Mouse (Mus musculus) CH12.LX (cell line): ENCODE results near the gene Il2ra. TPM values are rescaled to one million over a fixed set of nuclear protein-coding genes. Genes with fewer than 3 reads are reported as not detected.

ENCODE experiments used
- DNase-seq: peaks from one replicate; pipeline ENCODE4 v3.0.0-alpha.2; 2013; ENCODE audit errors: extremely low read depth
- H3K27ac ChIP-seq: 2 replicates; pipeline ENCODE4 v1.5.1; 2012; ENCODE audit warnings: low read depth, mild to moderate bottlenecking, control low read depth, moderate library complexity; ENCODE audit not compliant: insufficient read depth
- H3K27me3 ChIP-seq: replicated peaks from 2 replicates; pipeline ENCODE3; 2012; ENCODE audit warnings: inconsistent platforms
- H3K36me3 ChIP-seq, 2 experiments: replicated peaks in 1 of 2; 2 replicates each; pipeline versions ENCODE3 to v1.6.1; 2012; ENCODE audit warnings: inconsistent platforms in 1 of 2, low read length in 1 of 2, mild to moderate bottlenecking in 1 of 2, mixed read lengths in 1 of 2, moderate library complexity in 1 of 2; ENCODE audit not compliant: control insufficient read depth in 1 of 2, insufficient read depth in 1 of 2
- H3K4me1 ChIP-seq, 2 experiments: 2 replicates each; pipeline ENCODE4 v1.6.1; 2012; ENCODE audit warnings: inconsistent platforms in 1 of 2, moderate library complexity in 1 of 2; ENCODE audit not compliant: insufficient read depth in 2 of 2, control insufficient read depth in 1 of 2
- H3K4me2 ChIP-seq: 2 replicates; pipeline ENCODE4 v1.6.1; 2012; ENCODE audit warnings: low read depth, mild to moderate bottlenecking, control low read depth; ENCODE audit not compliant: poor library complexity, insufficient read depth, severe bottlenecking
- H3K4me3 ChIP-seq, 3 experiments: fragments of 150-350 bp in 1 of 3; sonication (generic) in 1 of 3; replicated peaks in 1 of 3; 2 replicates each; pipeline versions ENCODE3 to v1.5.1; 2011 to 2012; ENCODE audit warnings: low read depth in 2 of 3, low read length in 2 of 3, mild to moderate bottlenecking in 2 of 3, moderate library complexity in 2 of 3, control low read depth in 1 of 3, improper control_type of control experiment in 1 of 3, inconsistent platforms in 1 of 3, mixed read lengths in 1 of 3; ENCODE audit not compliant: poor library complexity in 1 of 3
- H3K79me2 ChIP-seq: replicated peaks from 2 replicates; pipeline ENCODE4 v1.6.1; 2012; ENCODE audit warnings: mild to moderate bottlenecking, moderate library complexity; ENCODE audit not compliant: control insufficient read depth, poor library complexity, insufficient read depth, severe bottlenecking; ENCODE audit errors: extremely low read depth
- H3K9ac ChIP-seq: 2 replicates; pipeline ENCODE4 v1.6.1; 2012; ENCODE audit warnings: low read depth, mild to moderate bottlenecking, control low read depth, moderate library complexity; ENCODE audit not compliant: insufficient read depth
- H3K9me3 ChIP-seq: replicated peaks from 2 replicates; pipeline ENCODE3; 2012; ENCODE audit warnings: low read length, inconsistent platforms, mixed read lengths
- BHLHE40 ChIP-seq: IDR thresholded peaks from 2 replicates; pipeline ENCODE4 v1.6.1; 2011; ENCODE audit warnings: mild to moderate bottlenecking, low read depth, low read length, improper control_type of control experiment
- CHD1 ChIP-seq: IDR thresholded peaks from 2 replicates; pipeline ENCODE4 v1.6.1; 2012; ENCODE audit warnings: low read depth, low read length, improper control_type of control experiment, inconsistent platforms
- CHD2 ChIP-seq: IDR thresholded peaks from 2 replicates; pipeline ENCODE4 v1.6.1; 2011; ENCODE audit warnings: low read length, improper control_type of control experiment
- CTCF ChIP-seq, 2 experiments: IDR thresholded peaks in 1 of 2; conservative IDR thresholded peaks in 1 of 2; 2 replicates each; pipeline ENCODE4 v1.5.1; 2011 to 2012; ENCODE audit warnings: low read depth in 2 of 2, low read length in 2 of 2, improper control_type of control experiment in 1 of 2, inconsistent platforms in 1 of 2, mild to moderate bottlenecking in 1 of 2, moderate library complexity in 1 of 2
- E2F4 ChIP-seq: IDR thresholded peaks from 2 replicates; pipeline ENCODE4 v1.6.1; 2011; ENCODE audit warnings: low read depth, low read length, improper control_type of control experiment; ENCODE audit not compliant: insufficient replicate concordance
- ELF1 ChIP-seq: IDR thresholded peaks from 2 replicates; pipeline ENCODE4 v1.6.1; 2014; ENCODE audit warnings: low read depth, mild to moderate bottlenecking, inconsistent platforms, low read length, improper control_type of control experiment
- EP300 ChIP-seq: IDR thresholded peaks from 2 replicates; pipeline ENCODE4 v1.6.1; 2011; ENCODE audit warnings: low read length, improper control_type of control experiment
- ETS1 ChIP-seq: conservative IDR thresholded peaks from 2 replicates; pipeline ENCODE4 v1.6.1; 2012; ENCODE audit warnings: low read depth, mild to moderate bottlenecking, inconsistent platforms, low read length, improper control_type of control experiment, moderate library complexity
- GABPA ChIP-seq: IDR thresholded peaks from 2 replicates; pipeline ENCODE4 v1.6.1; 2012; ENCODE audit warnings: low read depth, low read length, improper control_type of control experiment, inconsistent platforms; ENCODE audit not compliant: insufficient replicate concordance
- HCFC1 ChIP-seq: IDR thresholded peaks from 2 replicates; pipeline ENCODE4 v1.6.1; 2012; ENCODE audit warnings: low read depth, mild to moderate bottlenecking, inconsistent platforms, low read length, improper control_type of control experiment
- IRF4 ChIP-seq: IDR thresholded peaks from 2 replicates; pipeline ENCODE4 v1.6.1; 2014; ENCODE audit warnings: low read depth, mild to moderate bottlenecking, inconsistent platforms, low read length, improper control_type of control experiment
- JUN ChIP-seq: IDR thresholded peaks from 2 replicates; pipeline ENCODE4 v1.6.1; 2011; ENCODE audit warnings: low read depth, mild to moderate bottlenecking, low read length, improper control_type of control experiment, moderate library complexity; ENCODE audit not compliant: insufficient read depth
- JUND ChIP-seq: conservative IDR thresholded peaks from 2 replicates; pipeline ENCODE4 v1.6.1; 2011; ENCODE audit warnings: low read depth, low read length, improper control_type of control experiment
- KAT2A ChIP-seq: IDR thresholded peaks from 2 replicates; pipeline ENCODE4 v1.6.1; 2012; ENCODE audit warnings: low read length, improper control_type of control experiment, inconsistent platforms; ENCODE audit not compliant: insufficient replicate concordance
- MAFK ChIP-seq: IDR thresholded peaks from 2 replicates; pipeline ENCODE4 v1.6.1; 2011; ENCODE audit warnings: low read length, improper control_type of control experiment; ENCODE audit not compliant: insufficient replicate concordance
- MAX ChIP-seq: IDR thresholded peaks from 2 replicates; pipeline ENCODE4 v1.6.1; 2011; ENCODE audit warnings: low read length, improper control_type of control experiment
- MAZ ChIP-seq: IDR thresholded peaks from 2 replicates; pipeline ENCODE4 v1.6.1; 2012; ENCODE audit warnings: low read depth, mild to moderate bottlenecking, inconsistent platforms, low read length, improper control_type of control experiment, moderate library complexity
- MEF2A ChIP-seq: IDR thresholded peaks from 2 replicates; pipeline ENCODE4 v1.6.1; 2014; ENCODE audit warnings: low read depth, mild to moderate bottlenecking, inconsistent platforms, low read length, improper control_type of control experiment, borderline replicate concordance
- MXI1 ChIP-seq: IDR thresholded peaks from 2 replicates; pipeline ENCODE4 v1.6.1; 2011; ENCODE audit warnings: mild to moderate bottlenecking, low read depth, low read length, improper control_type of control experiment
- MYC ChIP-seq: IDR thresholded peaks from 2 replicates; pipeline ENCODE4 v1.6.1; 2011; ENCODE audit warnings: low read depth, mild to moderate bottlenecking, improper control_type of control experiment, low read length
- NELFE ChIP-seq: IDR thresholded peaks from 2 replicates; pipeline ENCODE4 v1.6.1; 2011; ENCODE audit warnings: low read depth, low read length, improper control_type of control experiment
- NRF1 ChIP-seq: IDR thresholded peaks from 2 replicates; pipeline ENCODE4 v1.6.1; 2014; ENCODE audit warnings: low read depth, mild to moderate bottlenecking, inconsistent platforms, low read length, improper control_type of control experiment, moderate library complexity
- PAX5 ChIP-seq: IDR thresholded peaks from 2 replicates; pipeline ENCODE4 v1.6.1; 2012; ENCODE audit warnings: low read length, inconsistent platforms, mixed read lengths
- POLR2A ChIP-seq: IDR thresholded peaks from 2 replicates; pipeline ENCODE4 v1.6.1; 2011; ENCODE audit warnings: low read depth, mild to moderate bottlenecking, improper control_type of control experiment, low read length
- POLR2AphosphoS2 ChIP-seq: IDR thresholded peaks from 2 replicates; pipeline ENCODE4 v1.6.1; 2011; ENCODE audit warnings: low read depth, low read length, improper control_type of control experiment
- RAD21 ChIP-seq: IDR thresholded peaks from 2 replicates; pipeline ENCODE4 v1.6.1; 2011; ENCODE audit warnings: low read depth, mild to moderate bottlenecking, low read length, improper control_type of control experiment, moderate library complexity
- RCOR1 ChIP-seq: conservative IDR thresholded peaks from 2 replicates; pipeline ENCODE4 v1.6.1; 2012; ENCODE audit warnings: low read depth, mild to moderate bottlenecking, inconsistent platforms, low read length, improper control_type of control experiment
- SIN3A ChIP-seq: IDR thresholded peaks from 2 replicates; pipeline ENCODE4 v1.6.1; 2012; ENCODE audit warnings: low read length, improper control_type of control experiment, inconsistent platforms
- SMC3 ChIP-seq: IDR thresholded peaks from 2 replicates; pipeline ENCODE4 v1.6.1; 2011; ENCODE audit warnings: low read depth, low read length, improper control_type of control experiment
- TBP ChIP-seq: conservative IDR thresholded peaks from 2 replicates; pipeline ENCODE4 v1.6.1; 2011; ENCODE audit warnings: low read depth, low read length, improper control_type of control experiment
- TCF12 ChIP-seq: IDR thresholded peaks from 2 replicates; pipeline ENCODE4 v1.6.1; 2014; ENCODE audit warnings: low read depth, mild to moderate bottlenecking, inconsistent platforms, low read length, improper control_type of control experiment
- UBTF ChIP-seq: IDR thresholded peaks from 2 replicates; pipeline ENCODE4 v1.6.1; 2012; ENCODE audit warnings: low read depth, mild to moderate bottlenecking, inconsistent platforms, low read length, improper control_type of control experiment, moderate library complexity
- USF1 ChIP-seq: IDR thresholded peaks from 2 replicates; pipeline ENCODE4 v1.6.1; 2014; ENCODE audit warnings: low read depth, mild to moderate bottlenecking, inconsistent platforms, low read length, improper control_type of control experiment
- USF2 ChIP-seq: conservative IDR thresholded peaks from 2 replicates; pipeline ENCODE4 v1.6.1; 2011; ENCODE audit warnings: low read depth, low read length, improper control_type of control experiment
- ZC3H11A ChIP-seq: IDR thresholded peaks from 2 replicates; pipeline ENCODE4 v1.6.1; 2012; ENCODE audit warnings: low read depth, mild to moderate bottlenecking, inconsistent platforms, low read length, improper control_type of control experiment
- ZKSCAN1 ChIP-seq: IDR thresholded peaks from 2 replicates; pipeline ENCODE4 v1.6.1; 2012; ENCODE audit warnings: low read depth, inconsistent platforms, low read length, improper control_type of control experiment, borderline replicate concordance
- ZMIZ1 ChIP-seq: IDR thresholded peaks from 2 replicates; pipeline ENCODE4 v1.6.1; 2012; ENCODE audit warnings: low read depth, mild to moderate bottlenecking, inconsistent platforms, low read length, improper control_type of control experiment
- ZNF384 ChIP-seq: IDR thresholded peaks from 2 replicates; pipeline ENCODE4 v1.6.1; 2012; ENCODE audit warnings: low read depth, low read length, improper control_type of control experiment, inconsistent platforms
- dilution Hi-C: fragments of 300-500 bp; cut with MboI; formaldehyde crosslinking; loops from 2 replicates; pipeline ENCODE4 v1.14.3; 2020; ENCODE audit warnings: low sequenced_read_pairs; ENCODE audit not compliant: extremely low pct_unique_long_range_greater_than_20kb, extremely low pct_ligation_motif_present
- in situ Hi-C: fragments of 300-500 bp; cut with MboI; formaldehyde crosslinking; loops from 3 replicates; pipeline ENCODE4 v1.14.3; 2019; ENCODE audit warnings: low sequenced_read_pairs, low pct_ligation_motif_present, low pct_unique_long_range_greater_than_20kb, mixed read lengths
- polyA plus RNA-seq: library from polyadenylated mRNA; unstranded; fragments of >175 nt; gene quantifications from 2 replicates; pipeline ENCODE4 v1.2.1, GENCODE M21; 2012; ENCODE audit warnings: low read depth; ENCODE audit not compliant: insufficient read length
- total RNA-seq, 2 experiments: library from RNA; depleted of rRNA; stranded (reverse); fragments of 300-350 nt in 1 of 2; fragments of >200 nt in 1 of 2; gene quantifications; 2 replicates each; pipeline ENCODE4 v1.2.3; 2012 to 2014

Gene Il2ra
- total and polyA plus RNA-seq, 3 experiments = 6.0 to 8.8 (median 6.3) TPM

- H3K4me1 ChIP-seq = peaks cover 27 to 69% of the 10 kb centered on the region in 2 experiments
- no peaks in the 10 kb centered on the region for H3K9me3 ChIP-seq
- H3K4me3 ChIP-seq = no peak overlapping the region
- H3K9ac ChIP-seq = peak overlapping the region; percentile 2; the same call in 1 of the 2 replicates
- in situ Hi-C loops (no loop called here), dilution Hi-C loops (no loop called here)
- H3K4me2 ChIP-seq = peak overlapping the region; percentile 86
- peak overlapping the region; percentile 84 for H3K27ac ChIP-seq
- peaks cover 0 to 1% of the 10 kb centered on the region in 2 experiments for H3K36me3 ChIP-seq
- H3K27me3 ChIP-seq = no peaks in the 10 kb centered on the region
- TF ChIP-seq POLR2A = no peak
- no peak for TF ChIP-seq UBTF
- TF ChIP-seq CTCF (conservative IDR thresholded peaks at IDR 0.05 in 1 of 2, IDR thresholded peaks at IDR 0.05 in 1 of 2; ENCODE audit: low read depth in 2 of 2, low read length in 2 of 2) = no peak
- TF ChIP-seq RCOR1 = peak; percentile 85; the same call in 1 of the 2 replicates
- peak; percentile 83 for TF ChIP-seq MEF2A
- TF ChIP-seq POLR2AphosphoS2 = no peak
- TF ChIP-seq TCF12 = peak; percentile 66
- TF ChIP-seq ZMIZ1 = no peak
- TF ChIP-seq EP300 = peak; percentile 74; the same call in 1 of the 2 replicates
- peak; percentile 23; the same call in 1 of the 2 replicates for TF ChIP-seq MYC
- no peak for TF ChIP-seq USF2
- peak; percentile 41; the same call in 1 of the 2 replicates for TF ChIP-seq NELFE
- peak; percentile 55 for TF ChIP-seq JUND
- no peak for TF ChIP-seq E2F4
- no peak for TF ChIP-seq MXI1
- no peak for TF ChIP-seq KAT2A
- no peak for TF ChIP-seq GABPA
- TF ChIP-seq BHLHE40 = peak; percentile 94
- peak; percentile 8; the same call in 1 of the 2 replicates for TF ChIP-seq ZNF384
- TF ChIP-seq SMC3 = 0 out of 2 replicates have a peak, but pooled peaks have one; percentile 1
- TF ChIP-seq MAZ = peak; percentile 61
- TF ChIP-seq ETS1 = peak; percentile 96
- TF ChIP-seq HCFC1 = peak; percentile 16; the same call in 1 of the 2 replicates
- no peak; the same call in 1 of the 2 replicates for TF ChIP-seq RAD21
- no peak for TF ChIP-seq PAX5
- no peak for TF ChIP-seq ZKSCAN1
- peak; percentile 64; the same call in 1 of the 2 replicates for TF ChIP-seq JUN
- TF ChIP-seq MAFK = peak; percentile 88
- no peak for TF ChIP-seq CHD2
- peak; percentile 50 for TF ChIP-seq ELF1
- no peak for TF ChIP-seq CHD1
- peak; percentile 73 for TF ChIP-seq IRF4
- no peak for TF ChIP-seq USF1
- peak; percentile 82 for TF ChIP-seq SIN3A
- no peak for TF ChIP-seq ZC3H11A
- 0 out of 2 replicates have a peak, but pooled peaks have one; percentile 13 for TF ChIP-seq MAX
- TF ChIP-seq TBP = no peak
- no peak for TF ChIP-seq NRF1
- H3K79me2 ChIP-seq = peaks cover 7% of the 10 kb centered on the region
- peak; percentile 72 for DNase-seq
These were observed 10.7 kb downstream of the Il2ra start for GRCm38 (mm10) chr2:11653330-11653729.
